Mouse (Mus musculus) G1E (cell line): ENCODE data around the gene 2210017I01Rik. TPM values are rescaled to one million over a fixed set of nuclear protein-coding genes. Genes with fewer than 3 reads are reported as not detected.

ENCODE experiments used
- ATAC-seq: 2 replicates; pipeline ENCODE4 v1.8.0; 2016; ENCODE audit warnings: mild to moderate bottlenecking; ENCODE audit not compliant: insufficient number of reproducible peaks, poor library complexity, low FRiP score, severe bottlenecking; ENCODE audit errors: extremely low read depth
- DNase-seq: peaks from one replicate; pipeline ENCODE4 v3.0.0; 2012; ENCODE audit warnings: low spot score
- H3K27me3 ChIP-seq: 2 replicates; pipeline ENCODE4 v1.6.1; 2012; ENCODE audit warnings: mild to moderate bottlenecking, low read length, inconsistent platforms; ENCODE audit not compliant: insufficient read depth
- H3K36me3 ChIP-seq: replicated peaks from 2 replicates; pipeline ENCODE3; 2012; ENCODE audit warnings: mild to moderate bottlenecking, inconsistent platforms
- H3K4me1 ChIP-seq: 2 replicates; pipeline ENCODE4 v1.6.1; 2012; ENCODE audit warnings: low read depth, low read length, inconsistent platforms, mixed read lengths; ENCODE audit not compliant: insufficient read depth
- H3K4me3 ChIP-seq: 2 replicates; pipeline ENCODE4 v1.5.1; 2012; ENCODE audit warnings: low read depth, mild to moderate bottlenecking, inconsistent platforms, low read length, moderate library complexity, mixed read lengths
- H3K9me3 ChIP-seq: replicated peaks from 2 replicates; pipeline ENCODE4 v1.6.1; 2012; ENCODE audit warnings: inconsistent platforms
- CTCF ChIP-seq: IDR thresholded peaks from 2 replicates; pipeline ENCODE4 v1.5.1; 2012; ENCODE audit warnings: low read depth, low read length, inconsistent platforms, mixed read lengths
- GATA1 ChIP-seq: IDR thresholded peaks from 2 replicates; pipeline ENCODE4 v1.6.1; 2012; ENCODE audit warnings: borderline replicate concordance, low read length, inconsistent platforms, mixed read lengths
- GATA2 ChIP-seq: IDR thresholded peaks from 2 replicates; pipeline ENCODE4 v1.6.1; 2012; ENCODE audit warnings: low read depth, low read length, inconsistent platforms, borderline replicate concordance
- POLR2AphosphoS5 ChIP-seq: IDR thresholded peaks from 2 replicates; pipeline ENCODE4 v1.6.1; 2012; ENCODE audit warnings: low read depth, low read length, inconsistent platforms; ENCODE audit not compliant: insufficient replicate concordance
- TAL1 ChIP-seq: conservative IDR thresholded peaks from 2 replicates; pipeline ENCODE4 v1.6.1; 2012; ENCODE audit warnings: low read depth, low read length, inconsistent platforms, mixed read lengths
- polyA plus RNA-seq: library from polyadenylated mRNA; stranded (reverse); fragments of >175 nt; gene quantifications from 2 replicates; pipeline ENCODE4 v1.2.3, GENCODE M21; 2012
- total RNA-seq, 2 experiments: library from RNA; stranded (forward) in 1 of 2; stranded (reverse) in 1 of 2; fragments of 200-1000 nt in 1 of 2; fragments of >200 nt in 1 of 2; fragmentation: Nextera tagmentation in 1 of 2; gene quantifications; 2 replicates each; pipeline ENCODE4 v1.2.3; 2014 to 2017

2210017I01Rik gene
- total and polyA plus RNA-seq, 3 experiments: not detected

DNA sequence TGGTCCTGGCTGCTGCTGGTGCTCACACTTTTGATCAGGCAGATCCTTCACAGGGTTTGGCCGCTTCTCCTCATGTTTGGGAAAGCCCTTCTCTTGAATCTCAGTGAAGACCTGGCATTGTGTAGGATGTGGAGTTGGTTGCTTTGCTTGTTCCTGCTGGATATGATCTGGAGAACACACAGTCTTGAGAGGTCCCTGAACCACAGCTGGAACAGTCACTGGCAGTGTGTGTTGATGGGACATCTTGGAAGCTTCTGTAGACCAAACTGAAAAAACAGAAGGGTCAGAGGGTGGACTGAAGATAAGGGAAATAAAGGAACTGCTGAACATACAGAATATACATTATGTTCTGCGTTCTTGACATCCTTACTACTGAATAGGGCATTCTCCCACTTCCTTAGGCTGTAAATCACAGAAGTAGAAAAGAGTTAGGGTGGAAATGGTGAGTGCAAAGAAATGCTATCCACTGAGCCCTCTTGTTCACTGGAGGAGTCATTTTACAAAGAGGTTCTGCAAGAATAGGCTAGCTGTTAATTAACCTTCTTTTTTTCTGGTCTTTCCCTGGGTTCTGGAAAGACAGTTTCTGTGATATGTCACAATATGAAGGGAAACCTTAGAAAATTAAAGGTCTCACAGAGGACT, 34.7 kb downstream of the 2210017I01Rik start:
- H3K36me3 ChIP-seq: no peaks in the 10 kb centered on the region
- TF ChIP-seq POLR2AphosphoS5: no peak
- no peak for TF ChIP-seq GATA2
- TF ChIP-seq TAL1: no peak
- TF ChIP-seq GATA1: no peak
- TF ChIP-seq CTCF: no peak
- no peak for DNase-seq

GRCm38 (mm10) chr3:92568752-92569151, 38.5 kb downstream of the 2210017I01Rik start:
- H3K27me3 ChIP-seq: no peaks in the 10 kb centered on the region
- H3K36me3 ChIP-seq: no peaks in the 10 kb centered on the region
- ATAC-seq: no peak
- no peaks in the 10 kb centered on the region for H3K9me3 ChIP-seq
- no peak for TF ChIP-seq CTCF
- TF ChIP-seq TAL1: no peak
- no peak for TF ChIP-seq GATA2
- TF ChIP-seq GATA1: no peak
- TF ChIP-seq POLR2AphosphoS5: no peak
- no peak for DNase-seq
- no peaks in the 10 kb centered on the region for H3K4me1 ChIP-seq
- no peak overlapping the region for H3K4me3 ChIP-seq

More for the DNA sequence above, 34.7 kb downstream of the 2210017I01Rik start:
- no peaks in the 10 kb centered on the region for H3K4me1 ChIP-seq
- H3K9me3 ChIP-seq: no peaks in the 10 kb centered on the region
- no peaks in the 10 kb centered on the region for H3K27me3 ChIP-seq
- H3K4me3 ChIP-seq: no peak overlapping the region
- ATAC-seq: no peak

DNA sequence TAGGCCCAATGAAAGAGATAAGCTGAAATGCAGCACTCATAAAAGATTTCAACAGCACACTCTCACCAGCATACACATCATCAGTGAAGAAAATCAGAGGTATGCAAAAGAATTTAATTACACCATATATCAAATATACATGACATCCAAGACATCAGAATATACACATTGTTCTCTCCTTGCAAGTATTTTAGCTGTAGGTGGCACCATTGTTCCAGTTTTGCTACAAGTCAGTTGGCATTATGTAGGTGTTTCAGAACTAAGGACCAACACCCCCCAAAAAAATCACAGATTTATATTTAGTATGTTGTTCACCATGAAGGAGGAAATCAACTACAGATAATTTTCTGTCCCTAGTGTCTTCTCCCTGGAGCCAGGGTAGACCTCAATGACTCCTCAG, 41.9 kb downstream of the 2210017I01Rik start:
- ATAC-seq: no peak
- TF ChIP-seq GATA2 (no peak), TAL1 (no peak), GATA1 (no peak), CTCF (no peak), POLR2AphosphoS5 (no peak)

More for the DNA sequence above, 41.9 kb downstream of the 2210017I01Rik start:
- Histone ChIP-seq H3K4me3 (no peak overlapping the region), H3K36me3 (no peaks in the 10 kb centered on the region), H3K27me3 (no peaks in the 10 kb centered on the region), H3K9me3 (no peaks in the 10 kb centered on the region), H3K4me1 (no peaks in the 10 kb centered on the region)
- no peak for DNase-seq

Other genes starting within 250 kb of the 2210017I01Rik start
Only the 20 nearest of the 29 such genes appear.
- not detected in 2 replicates for gene Sprr2k, start 174.9 kb downstream of the 2210017I01Rik start, total RNA-seq (2014; fragmentation: Nextera tagmentation)
- 0.33 and 0.46 TPM in 2 replicates for gene Sprr2k, start 174.9 kb downstream of the 2210017I01Rik start, total RNA-seq (2017)
- not detected in 2 replicates for gene Sprr2k, start 174.9 kb downstream of the 2210017I01Rik start, polyA plus RNA-seq
- not detected in 2 replicates for gene Sprr1b, start 168.7 kb downstream of the 2210017I01Rik start, total RNA-seq (2014; fragmentation: Nextera tagmentation)
- not detected in 2 replicates for gene Sprr1b, start 168.7 kb downstream of the 2210017I01Rik start, total RNA-seq (2017)
- not detected in 2 replicates for gene Sprr1b, start 168.7 kb downstream of the 2210017I01Rik start, polyA plus RNA-seq
- not detected in 2 replicates for gene Sprr3, start 148.8 kb downstream of the 2210017I01Rik start, total RNA-seq (2014; fragmentation: Nextera tagmentation)
- 0.11 TPM in 1 of 2 replicates, not detected in the other for gene Sprr3, start 148.8 kb downstream of the 2210017I01Rik start, total RNA-seq (2017)
- gene Sprr3, start 148.8 kb downstream of the 2210017I01Rik start, polyA plus RNA-seq: not detected in 2 replicates
- not detected in 2 replicates for gene Sprr1a, start 121.6 kb downstream of the 2210017I01Rik start, total RNA-seq (2014; fragmentation: Nextera tagmentation)
- gene Sprr1a, start 121.6 kb downstream of the 2210017I01Rik start, total RNA-seq (2017): 0.23 TPM in 1 of 2 replicates, not detected in the other
- not detected in 2 replicates for gene Sprr1a, start 121.6 kb downstream of the 2210017I01Rik start, polyA plus RNA-seq
- gene Sprr4, start 107.0 kb downstream of the 2210017I01Rik start, total RNA-seq (2014; fragmentation: Nextera tagmentation): not detected in 2 replicates
- not detected in 2 replicates for gene Sprr4, start 107.0 kb downstream of the 2210017I01Rik start, total RNA-seq (2017)
- not detected in 2 replicates for gene Sprr4, start 107.0 kb downstream of the 2210017I01Rik start, polyA plus RNA-seq
- gene 2310046K23Rik, start 73.0 kb downstream of the 2210017I01Rik start, total RNA-seq (2014; fragmentation: Nextera tagmentation): not detected in 2 replicates
- gene 2310046K23Rik, start 73.0 kb downstream of the 2210017I01Rik start, total RNA-seq (2017): not detected in 2 replicates
- gene 2310046K23Rik, start 73.0 kb downstream of the 2210017I01Rik start, polyA plus RNA-seq: not detected in 2 replicates
- gene Ivl, start 33.8 kb downstream of the 2210017I01Rik start, total RNA-seq (2014; fragmentation: Nextera tagmentation): not detected in 2 replicates
- gene Ivl, start 33.8 kb downstream of the 2210017I01Rik start, total RNA-seq (2017): 0.11 TPM in 1 of 2 replicates, not detected in the other
- gene Ivl, start 33.8 kb downstream of the 2210017I01Rik start, polyA plus RNA-seq: not detected in 2 replicates
- not detected in 2 replicates for gene Smcp, start 18.5 kb downstream of the 2210017I01Rik start, total RNA-seq (2014; fragmentation: Nextera tagmentation)
- gene Smcp, start 18.5 kb downstream of the 2210017I01Rik start, total RNA-seq (2017): not detected in 2 replicates
- not detected in 2 replicates for gene Smcp, start 18.5 kb downstream of the 2210017I01Rik start, polyA plus RNA-seq
- not detected in 2 replicates for gene Lce6a, start 14.2 kb upstream of the 2210017I01Rik start, total RNA-seq (2014; fragmentation: Nextera tagmentation)
- gene Lce6a, start 14.2 kb upstream of the 2210017I01Rik start, total RNA-seq (2017): not detected in 2 replicates
- not detected in 2 replicates for gene Lce6a, start 14.2 kb upstream of the 2210017I01Rik start, polyA plus RNA-seq
- not detected in 2 replicates for gene Lce1a1, start 40.8 kb upstream of the 2210017I01Rik start, total RNA-seq (2014; fragmentation: Nextera tagmentation)
- 0.29 TPM in 1 of 2 replicates, not detected in the other for gene Lce1a1, start 40.8 kb upstream of the 2210017I01Rik start, total RNA-seq (2017)
- not detected in 2 replicates for gene Lce1a1, start 40.8 kb upstream of the 2210017I01Rik start, polyA plus RNA-seq
- not detected in 2 replicates for gene Lce1b, start 49.4 kb upstream of the 2210017I01Rik start, total RNA-seq (2014; fragmentation: Nextera tagmentation)
- not detected in 2 replicates for gene Lce1b, start 49.4 kb upstream of the 2210017I01Rik start, total RNA-seq (2017)
- not detected in 2 replicates for gene Lce1b, start 49.4 kb upstream of the 2210017I01Rik start, polyA plus RNA-seq
- not detected in 2 replicates for gene Lce1a2, start 62.8 kb upstream of the 2210017I01Rik start, total RNA-seq (2014; fragmentation: Nextera tagmentation)
- not detected in 2 replicates for gene Lce1a2, start 62.8 kb upstream of the 2210017I01Rik start, total RNA-seq (2017)
- gene Lce1a2, start 62.8 kb upstream of the 2210017I01Rik start, polyA plus RNA-seq: not detected in 2 replicates
- not detected in 2 replicates for gene Lce1c, start 71.8 kb upstream of the 2210017I01Rik start, total RNA-seq (2014; fragmentation: Nextera tagmentation)
- not detected in 2 replicates for gene Lce1c, start 71.8 kb upstream of the 2210017I01Rik start, total RNA-seq (2017)
- gene Lce1c, start 71.8 kb upstream of the 2210017I01Rik start, polyA plus RNA-seq: not detected in 2 replicates
- gene Lce1d, start 79.7 kb upstream of the 2210017I01Rik start, total RNA-seq (2014; fragmentation: Nextera tagmentation): not detected in 2 replicates
- not detected in 2 replicates for gene Lce1d, start 79.7 kb upstream of the 2210017I01Rik start, total RNA-seq (2017)
- gene Lce1d, start 79.7 kb upstream of the 2210017I01Rik start, polyA plus RNA-seq: not detected in 2 replicates
- gene Lce1e, start 101.6 kb upstream of the 2210017I01Rik start, total RNA-seq (2014; fragmentation: Nextera tagmentation): not detected in 2 replicates
- not detected in 2 replicates for gene Lce1e, start 101.6 kb upstream of the 2210017I01Rik start, total RNA-seq (2017)
- not detected in 2 replicates for gene Lce1e, start 101.6 kb upstream of the 2210017I01Rik start, polyA plus RNA-seq
- not detected in 2 replicates for gene Lce1f, start 112.9 kb upstream of the 2210017I01Rik start, total RNA-seq (2014; fragmentation: Nextera tagmentation)
- gene Lce1f, start 112.9 kb upstream of the 2210017I01Rik start, total RNA-seq (2017): not detected in 2 replicates
- not detected in 2 replicates for gene Lce1f, start 112.9 kb upstream of the 2210017I01Rik start, polyA plus RNA-seq
- not detected in 2 replicates for gene Gm38119, start 131.6 kb upstream of the 2210017I01Rik start, total RNA-seq (2014; fragmentation: Nextera tagmentation)
- gene Gm38119, start 131.6 kb upstream of the 2210017I01Rik start, total RNA-seq (2017): not detected in 2 replicates
- not detected in 2 replicates for gene Gm38119, start 131.6 kb upstream of the 2210017I01Rik start, polyA plus RNA-seq
- not detected in 2 replicates for gene Lce1g, start 144.8 kb upstream of the 2210017I01Rik start, total RNA-seq (2014; fragmentation: Nextera tagmentation)
- not detected in 2 replicates for gene Lce1g, start 144.8 kb upstream of the 2210017I01Rik start, total RNA-seq (2017)
- gene Lce1g, start 144.8 kb upstream of the 2210017I01Rik start, polyA plus RNA-seq: not detected in 2 replicates
- not detected in 2 replicates for gene Lce1h, start 157.6 kb upstream of the 2210017I01Rik start, total RNA-seq (2014; fragmentation: Nextera tagmentation)
- not detected in 2 replicates for gene Lce1h, start 157.6 kb upstream of the 2210017I01Rik start, total RNA-seq (2017)
- gene Lce1h, start 157.6 kb upstream of the 2210017I01Rik start, polyA plus RNA-seq: not detected in 2 replicates
- not detected in 2 replicates for gene Lce1i, start 171.4 kb upstream of the 2210017I01Rik start, total RNA-seq (2014; fragmentation: Nextera tagmentation)
- gene Lce1i, start 171.4 kb upstream of the 2210017I01Rik start, total RNA-seq (2017): not detected in 2 replicates
- not detected in 2 replicates for gene Lce1i, start 171.4 kb upstream of the 2210017I01Rik start, polyA plus RNA-seq